Mouse (Mus musculus) liver, embryonic 14.5 days (tissue): Measurements from ENCODE around the gene Timm44. TPM values are rescaled to one million over a fixed set of nuclear protein-coding genes. Genes with fewer than 3 reads are reported as not detected.

ENCODE experiments used
- ATAC-seq: fragments of 200-750 bp; cut with Nextera tagmentation; 2 replicates; pipeline ENCODE4 v1.8.0; 2017; ENCODE audit warnings: moderate number of reproducible peaks, mild to moderate bottlenecking, moderate library complexity; ENCODE audit not compliant: insufficient read depth
- DNase-seq, 3 experiments: peaks; one replicate each; pipeline ENCODE4 v3.0.0-alpha.2; 2012 to 2013; ENCODE audit warnings: low read depth in 3 of 3, low spot score in 3 of 3
- H3K27ac ChIP-seq: fragments of 300-500 bp; sonication (generic); 2 replicates; pipeline ENCODE4 v1.5.1; 2014; ENCODE audit warnings: moderate library complexity, mild to moderate bottlenecking, control low read depth, inconsistent platforms
- H3K27me3 ChIP-seq: fragments of 300-500 bp; sonication (generic); 2 replicates; pipeline ENCODE4 v1.6.1; 2014; ENCODE audit warnings: mild to moderate bottlenecking, low read length, moderate library complexity; ENCODE audit not compliant: control insufficient read depth, insufficient read depth
- H3K36me3 ChIP-seq: fragments of 300-500 bp; sonication (generic); replicated peaks from 2 replicates; pipeline ENCODE4 v1.6.1; 2014; ENCODE audit warnings: low read depth; ENCODE audit not compliant: control insufficient read depth, insufficient read depth
- H3K4me1 ChIP-seq, 2 experiments: fragments of 200-500 bp in 1 of 2; fragments of 300-500 bp in 1 of 2; sonication (generic) in 1 of 2; replicated peaks; 2 replicates each; pipeline ENCODE4 v1.6.1; 2012 to 2014; ENCODE audit warnings: antibody characterized with exemption in 1 of 2, inconsistent platforms in 1 of 2, low read length in 1 of 2; ENCODE audit not compliant: control insufficient read depth in 2 of 2, insufficient read depth in 2 of 2
- H3K4me2 ChIP-seq: fragments of 300-500 bp; sonication (generic); 2 replicates; pipeline ENCODE4 v1.6.1; 2014; ENCODE audit warnings: low read depth, mild to moderate bottlenecking, control low read depth, moderate library complexity
- H3K4me3 ChIP-seq, 2 experiments: fragments of 200-500 bp in 1 of 2; fragments of 300-500 bp in 1 of 2; sonication (generic) in 1 of 2; 2 replicates each; pipeline ENCODE4 v1.5.1; 2012 to 2014; ENCODE audit warnings: low read depth in 2 of 2, low read length in 2 of 2, mild to moderate bottlenecking in 2 of 2, control low read depth in 1 of 2, inconsistent platforms in 1 of 2, moderate library complexity in 1 of 2; ENCODE audit not compliant: insufficient read depth in 1 of 2
- H3K9ac ChIP-seq: fragments of 300-500 bp; sonication (generic); replicated peaks from 2 replicates; pipeline ENCODE4 v1.6.1; 2014; ENCODE audit warnings: mild to moderate bottlenecking, control low read depth, moderate library complexity
- H3K9me3 ChIP-seq: fragments of 300-500 bp; sonication (generic); 2 replicates; pipeline ENCODE4 v1.6.1; 2016; ENCODE audit warnings: low read length, mixed read lengths; ENCODE audit not compliant: control insufficient read depth
- CTCF ChIP-seq: IDR thresholded peaks from 2 replicates; pipeline ENCODE4 v1.5.1; 2016; ENCODE audit warnings: antibody characterized with exemption, low read depth, control low read depth
- EP300 ChIP-seq: IDR thresholded peaks from 2 replicates; pipeline ENCODE4 v1.6.1; 2016; ENCODE audit warnings: antibody characterized with exemption, low read depth
- WGBS: fragments of 180-500 bp; shearing (Covaris S2); extraction: QIAGEN DNeasy Blood & Tissue Kit; methylation state at CpG from one replicate; pipeline ENCODE4 v1.1.7; 2014; ENCODE audit not compliant: insufficient replicate concordance; 5-methylcytosine and 5-hydroxymethylcytosine counted together
- polyA plus RNA-seq, 2 experiments: library from polyadenylated mRNA; depleted of rRNA in 1 of 2; stranded (reverse) in 1 of 2; unstranded in 1 of 2; fragments of >200 nt; fragmentation: Nextera tagmentation in 1 of 2; extraction: Ambion mirVana in 1 of 2; gene quantifications; 2 replicates each; pipeline versions ENCODE4 v1.2.1 to v1.2.3; 2012 to 2014

The Timm44 gene
- polyA plus RNA-seq, 2 experiments, result 38.5 to 41.3 TPM

DNA sequence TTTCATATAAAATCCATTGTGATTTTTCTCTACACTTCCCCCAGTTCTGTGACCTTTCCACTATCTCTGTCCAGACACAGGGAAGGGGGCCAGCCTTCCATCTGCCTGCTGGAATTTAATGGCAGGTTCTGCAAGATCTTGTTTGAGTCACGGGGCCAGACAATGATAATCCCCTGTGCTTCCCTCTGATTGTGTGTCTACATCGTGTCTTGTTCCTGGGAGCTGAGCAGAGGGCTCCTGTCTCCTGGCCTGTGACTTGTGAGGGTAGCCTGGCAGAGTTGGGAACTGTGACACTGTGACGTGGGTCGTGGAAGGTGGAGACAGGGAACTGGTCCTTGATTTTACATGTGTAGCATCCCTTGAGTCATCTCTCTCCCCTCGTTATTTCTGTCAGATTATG lies 45.9 kb downstream of the Timm44 start:
- Histone ChIP-seq H3K4me1 (peaks cover 0 to 3% of the 10 kb centered on the region in 2 experiments; a peak in 2 of 4 replicates), H3K4me3 (no peak overlapping the region), H3K36me3 (no peaks in the 10 kb centered on the region), H3K9me3 (no peaks in the 10 kb centered on the region), H3K9ac (no peak overlapping the region), H3K27ac (no peak overlapping the region), H3K4me2 (no peak overlapping the region), H3K27me3 (peaks cover 15% of the 10 kb centered on the region)
- DNase-seq (no peak), ATAC-seq (no peak)
- WGBS, result 44% methylated on average over 5 of the region's 5 CpGs
- no peak for TF ChIP-seq EP300
- no peak for TF ChIP-seq CTCF

DNA sequence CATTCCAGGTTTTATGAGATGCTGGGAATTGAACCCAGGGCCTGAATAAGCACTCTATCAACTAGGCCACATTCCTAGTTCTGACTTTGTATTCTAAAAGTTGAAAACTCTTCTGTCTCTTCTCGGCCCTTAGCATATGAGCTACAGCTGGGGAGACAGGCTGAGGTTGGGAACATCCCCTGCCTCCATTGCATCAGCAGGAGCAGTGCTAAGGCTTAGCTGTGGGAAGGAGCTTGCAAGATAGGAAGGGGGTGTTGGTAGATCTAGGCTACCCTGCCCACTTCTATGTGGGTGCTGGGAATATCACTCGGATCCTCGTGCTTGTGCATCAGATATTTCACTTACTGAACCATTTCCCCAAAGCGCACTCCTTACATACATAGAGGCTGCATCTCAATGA lies 47.8 kb downstream of the Timm44 start:
- DNase-seq (no peak), ATAC-seq (no peak)
- H3K4me3 ChIP-seq, result no peak overlapping the region
- peaks cover 15% of the 10 kb centered on the region for H3K27me3 ChIP-seq
- H3K9me3 ChIP-seq, result no peaks in the 10 kb centered on the region
- 68% methylated on average over 4 of the region's 4 CpGs for WGBS
- no peak overlapping the region for H3K4me2 ChIP-seq
- H3K9ac ChIP-seq, result no peak overlapping the region
- TF ChIP-seq CTCF (no peak), EP300 (no peak)
- no peaks in the 10 kb centered on the region for H3K36me3 ChIP-seq
- H3K4me1 ChIP-seq, result peaks cover 0 to 3% of the 10 kb centered on the region in 2 experiments; a peak in 2 of 4 replicates
- H3K27ac ChIP-seq, result no peak overlapping the region

DNA sequence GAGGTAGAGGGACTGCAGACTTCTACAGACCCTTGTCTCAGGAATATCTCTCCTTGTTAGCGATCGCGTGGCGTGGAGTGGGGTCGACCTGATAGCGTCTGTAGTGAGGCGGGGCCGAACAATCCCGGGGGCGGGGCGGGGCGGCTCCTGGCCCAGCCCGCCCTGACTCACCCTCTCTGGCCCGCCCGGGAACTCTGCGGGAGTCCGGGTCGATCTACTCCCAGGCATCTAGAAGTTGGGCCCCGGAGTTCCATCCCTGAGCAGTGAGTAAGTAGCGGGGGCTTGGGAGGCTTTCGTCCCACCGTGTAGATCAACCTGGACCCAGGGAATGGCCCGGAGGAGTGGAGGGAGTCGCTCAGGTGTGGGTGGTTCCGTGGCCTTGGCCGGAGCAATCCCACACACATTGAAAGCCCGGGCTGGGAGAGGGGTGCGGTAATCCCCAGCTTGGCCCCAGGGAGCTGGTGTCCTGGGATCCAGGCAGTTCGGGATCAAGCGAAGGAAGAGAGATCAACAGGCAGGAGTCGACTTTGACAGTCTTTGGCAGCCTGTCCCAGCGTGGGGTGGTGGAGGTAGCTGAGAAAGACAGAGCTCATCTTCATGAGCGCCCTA lies 48.9 kb downstream of the Timm44 start, which contains the start of gene Lrrc8e:
Lrrc8e (plus strand) TSS at position 89 of the 609 bp plus-strand sequence.
- Histone ChIP-seq H3K4me1 (peaks cover 0 to 3% of the 10 kb centered on the region in 2 experiments; a peak in 2 of 4 replicates), H3K4me2 (peak within 1 kb of the TSS; percentile 47), H3K9me3 (no peaks in the 10 kb centered on the region), H3K27me3 (peaks cover 15% of the 10 kb centered on the region), H3K27ac (no peak within 1 kb of the TSS), H3K36me3 (no peaks in the 10 kb centered on the region), H3K9ac (no peak within 1 kb of the TSS), H3K4me3 (0 out of 4 replicates have a peak within 1 kb of the TSS, but pooled peaks of 1 of the 2 experiments have one; percentile 0)
- 6% methylated on average over 33 of the region's 33 CpGs for WGBS
- peak; percentile 61; the same call in 1 of the 2 replicates for ATAC-seq
- DNase-seq, result no peak
- no peak for TF ChIP-seq CTCF
- TF ChIP-seq EP300, result no peak

DNA sequence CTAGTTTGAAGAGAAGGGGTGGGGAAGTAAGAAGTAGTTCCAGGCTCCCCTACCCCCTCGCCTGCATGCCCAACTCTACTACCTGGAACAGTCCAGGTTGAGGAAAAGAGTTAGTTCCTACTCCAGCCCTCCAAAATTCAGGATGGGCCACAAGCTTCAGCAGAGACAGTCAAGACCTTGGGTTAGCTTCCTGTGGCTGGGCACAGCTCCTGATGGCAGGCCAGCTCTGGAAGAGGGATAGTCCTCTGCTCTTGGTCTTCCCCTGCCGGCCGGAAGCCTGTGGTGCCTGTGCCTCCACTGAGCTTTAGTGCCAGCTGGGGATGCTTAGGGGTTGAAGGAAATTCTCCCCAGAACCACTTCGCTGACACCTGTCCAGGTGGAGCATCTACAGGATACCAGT lies 49.4 kb downstream of the Timm44 start:
- Histone ChIP-seq H3K4me3 (0 out of 4 replicates have a peak overlapping the region, but pooled peaks of 1 of the 2 experiments have one; percentile 0), H3K27me3 (peaks cover 15% of the 10 kb centered on the region), H3K4me2 (peak overlapping the region; percentile 47), H3K27ac (no peak overlapping the region), H3K4me1 (peaks cover 0 to 3% of the 10 kb centered on the region in 2 experiments; a peak in 2 of 4 replicates), H3K9ac (no peak overlapping the region), H3K36me3 (no peaks in the 10 kb centered on the region), H3K9me3 (no peaks in the 10 kb centered on the region)
- TF ChIP-seq CTCF, result peak; percentile 15; the same call in 1 of the 2 replicates
- TF ChIP-seq EP300, result no peak
- 19% methylated on average over 4 of the region's 4 CpGs for WGBS
- no peak for ATAC-seq
- DNase-seq, result no peak

DNA sequence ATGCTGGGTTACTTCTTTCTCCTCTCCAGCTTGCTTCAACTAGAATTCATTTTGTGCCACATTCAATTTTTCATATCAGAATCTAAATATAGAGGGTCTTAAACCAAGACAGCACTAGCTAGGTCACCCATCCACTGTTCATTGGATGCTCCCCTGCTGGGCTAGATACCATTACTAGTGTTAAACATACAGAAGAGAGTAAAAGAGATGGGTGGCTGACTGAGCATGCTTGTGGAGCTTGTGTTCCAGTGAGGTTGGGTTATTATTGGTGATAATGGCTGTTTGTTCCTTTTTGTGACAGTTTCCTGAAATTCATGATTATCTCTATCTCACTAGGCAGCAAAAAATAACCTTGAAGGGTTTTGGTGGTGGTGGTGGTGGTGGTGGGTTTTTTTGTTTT lies 53.7 kb downstream of the Timm44 start:
- H3K27me3 ChIP-seq, result peaks cover 23% of the 10 kb centered on the region

More for the DNA sequence above, 53.7 kb downstream of the Timm44 start:
- ATAC-seq (no peak), DNase-seq (no peak)
- TF ChIP-seq EP300 (no peak), CTCF (no peak)
- Histone ChIP-seq H3K4me1 (no peaks in the 10 kb centered on the region; a peak in 1 of 4 replicates), H3K36me3 (no peaks in the 10 kb centered on the region), H3K9me3 (no peaks in the 10 kb centered on the region), H3K9ac (no peak overlapping the region), H3K4me3 (no peak overlapping the region), H3K4me2 (no peak overlapping the region), H3K27ac (no peak overlapping the region)
